Mouse (Mus musculus) gastrocnemius, adult 2 months (tissue): ENCODE results near the gene Pdzd2. TPM values are rescaled to one million over a fixed set of nuclear protein-coding genes. Genes with fewer than 3 reads are reported as not detected.

Experiments
- DNase-seq: peaks from one replicate; pipeline ENCODE4 v3.0.0; 2022
- H3K27ac ChIP-seq: fragments of 200-600 bp; 2 replicates; pipeline ENCODE4 v1.8.1; 2022; ENCODE audit warnings: mild to moderate bottlenecking
- H3K4me3 ChIP-seq: fragments of 200-600 bp; 2 replicates; pipeline ENCODE4 v1.8.1; 2022; ENCODE audit warnings: mild to moderate bottlenecking, moderate library complexity
- CTCF ChIP-seq: fragments of 200-600 bp; IDR thresholded peaks from 2 replicates; pipeline ENCODE4 v1.8.1; 2022; ENCODE audit warnings: antibody characterized with exemption, mild to moderate bottlenecking, moderate library complexity
- intact Hi-C: fragments of 180-260 bp; cut with DNase I; formaldehyde crosslinking; loops from one replicate; pipeline ENCODE4 v1.15.1; 2025
- total RNA-seq, 2 experiments: library from RNA; stranded (reverse); gene quantifications; 2 replicates each; pipeline ENCODE4 v1.2.3; 2021

The Pdzd2 gene
- total RNA-seq, 2 experiments from 2014 or later, result 17.0 to 23.8 TPM

DNA sequence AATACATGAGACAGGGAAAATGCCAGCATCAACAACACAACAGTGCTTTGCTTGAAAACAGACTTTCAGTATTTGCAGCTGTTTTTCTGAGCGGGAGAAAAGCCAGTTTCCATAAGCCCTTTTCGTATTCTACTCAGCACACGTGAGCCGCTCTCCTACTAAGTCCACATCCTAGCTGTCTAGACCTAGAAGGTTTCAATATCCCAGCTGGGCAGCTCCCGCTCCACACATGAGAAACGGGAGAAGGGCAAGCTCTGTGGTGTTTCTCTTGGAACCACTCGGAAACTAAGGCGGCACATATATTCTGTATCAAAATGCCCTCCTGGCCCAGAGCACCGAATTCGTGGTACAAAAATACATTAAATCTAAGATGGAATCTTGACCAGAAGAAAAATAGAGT is 345.0 kb downstream of the Pdzd2 start:
- Histone ChIP-seq H3K4me3 (peak overlapping the region; percentile 52), H3K27ac (peak overlapping the region; percentile 62)
- intact Hi-C loops, result no loop called here
- no peak for TF ChIP-seq CTCF
- no peak for DNase-seq

DNA sequence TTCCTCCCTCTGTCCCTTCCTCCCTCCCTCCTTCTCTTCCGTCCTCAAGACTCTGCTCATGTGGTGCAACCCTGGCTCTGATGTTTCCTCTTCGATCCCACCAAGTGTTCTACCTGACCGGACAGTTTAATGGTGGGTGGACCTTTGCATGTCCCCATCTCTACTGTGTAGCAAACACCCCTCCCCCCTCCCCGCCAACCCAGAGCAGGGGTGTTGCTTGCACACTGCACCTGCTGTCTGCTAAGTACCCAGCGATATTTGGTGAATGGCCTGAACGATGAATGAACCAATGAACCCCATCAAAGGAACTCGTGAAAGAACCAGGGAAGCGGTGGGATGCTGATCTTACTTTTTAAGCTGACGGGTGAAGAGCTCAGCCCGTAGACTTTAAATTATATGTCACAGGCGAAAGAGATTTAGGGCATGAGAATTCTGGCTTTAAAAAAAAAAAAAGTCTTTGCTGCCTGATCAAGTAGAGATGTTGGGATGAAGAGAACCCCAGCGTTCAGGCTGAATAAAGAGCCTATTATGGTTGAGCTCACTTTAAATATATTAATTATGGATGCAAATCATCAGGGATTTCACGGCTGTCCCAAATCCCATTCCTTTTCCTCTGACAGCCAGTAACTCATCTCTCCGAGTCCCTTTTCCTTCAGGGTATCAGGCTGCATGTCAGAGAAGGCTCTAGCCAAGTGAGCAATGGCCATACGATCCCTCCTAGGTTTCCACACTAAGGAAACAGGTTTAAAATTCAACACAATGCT is 350.8 kb downstream of the Pdzd2 start:
- Histone ChIP-seq H3K4me3 (no peak overlapping the region), H3K27ac (no peak overlapping the region)
- intact Hi-C loops, result no loop called here
- no peak for DNase-seq
- TF ChIP-seq CTCF, result no peak

DNA sequence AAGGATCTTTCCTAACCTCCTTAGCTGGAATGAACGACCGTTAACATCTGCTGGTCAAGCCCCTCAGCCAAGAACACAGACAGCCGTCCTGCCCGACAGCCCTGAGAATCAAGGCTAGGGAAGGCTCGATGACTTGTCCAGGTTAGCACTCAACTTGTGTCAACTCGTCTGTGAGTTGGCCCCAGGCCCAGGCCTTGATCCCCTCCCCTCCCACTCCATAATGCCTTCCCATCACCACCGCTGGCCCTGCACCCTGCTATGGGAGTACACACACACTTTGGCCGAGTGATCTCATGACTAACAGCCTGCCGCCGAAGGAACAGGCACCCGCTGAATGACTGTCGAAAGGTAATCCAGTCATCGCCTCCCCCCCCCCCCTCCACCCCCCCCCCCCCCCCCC is 355.0 kb downstream of the Pdzd2 start:
- TF ChIP-seq CTCF, result no peak
- DNase-seq, result no peak
- Histone ChIP-seq H3K4me3 (no peak overlapping the region), H3K27ac (no peak overlapping the region)
- intact Hi-C loops, result loop anchor here (5.0 kb wide), 1 partner anchor 113 kb away; no protein-coding TSS in a partner anchor

DNA sequence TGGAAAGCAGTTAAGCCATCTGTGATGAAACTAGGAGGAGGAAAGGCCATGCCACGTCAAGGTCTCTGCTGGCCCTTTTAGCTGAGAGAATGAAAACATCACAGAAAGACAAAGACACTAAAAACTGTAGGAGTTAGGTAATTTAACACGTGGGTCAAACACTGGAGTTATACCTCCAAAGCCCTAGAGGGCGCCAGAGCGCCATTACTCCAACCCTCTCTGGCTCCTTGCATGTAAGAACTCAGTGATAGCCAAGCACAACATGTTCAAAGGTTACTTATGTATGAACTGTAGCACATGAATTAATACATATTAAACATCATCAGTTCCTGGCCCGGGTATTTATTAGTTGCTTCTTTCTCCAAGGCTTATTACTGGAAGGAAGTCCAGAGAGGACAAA is 359.2 kb downstream of the Pdzd2 start:
- intact Hi-C loops, result loop anchor here (5.0 kb wide), 1 partner anchor 117 kb away; no protein-coding TSS in a partner anchor
- no peak overlapping the region for H3K4me3 ChIP-seq
- no peak overlapping the region for H3K27ac ChIP-seq
- peak; percentile 69 for TF ChIP-seq CTCF
- DNase-seq, result peak; percentile 48

DNA sequence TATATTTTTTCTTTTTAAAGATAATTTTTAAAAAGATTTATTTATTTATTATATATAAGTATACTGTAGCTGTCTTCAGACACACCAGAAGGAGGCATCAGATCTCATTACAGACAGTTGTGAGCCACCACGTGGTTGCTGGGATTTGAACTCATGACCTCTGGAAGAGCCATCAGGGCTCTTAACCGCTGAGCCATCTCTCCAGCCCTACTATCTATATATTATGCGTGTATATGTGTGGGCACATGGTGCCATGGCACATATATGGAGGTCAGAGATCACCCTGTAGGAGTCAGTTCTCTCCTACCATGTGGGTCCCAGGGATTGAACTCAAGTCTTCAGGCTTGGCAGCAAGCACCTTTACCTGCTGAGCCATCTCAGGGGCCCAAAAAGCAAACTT is 359.7 kb downstream of the Pdzd2 start:
- TF ChIP-seq CTCF, result no peak
- Histone ChIP-seq H3K27ac (no peak overlapping the region), H3K4me3 (no peak overlapping the region)
- intact Hi-C loops, result loop anchor here (5.0 kb wide), 1 partner anchor 117 kb away; no protein-coding TSS in a partner anchor
- DNase-seq, result no peak

DNA sequence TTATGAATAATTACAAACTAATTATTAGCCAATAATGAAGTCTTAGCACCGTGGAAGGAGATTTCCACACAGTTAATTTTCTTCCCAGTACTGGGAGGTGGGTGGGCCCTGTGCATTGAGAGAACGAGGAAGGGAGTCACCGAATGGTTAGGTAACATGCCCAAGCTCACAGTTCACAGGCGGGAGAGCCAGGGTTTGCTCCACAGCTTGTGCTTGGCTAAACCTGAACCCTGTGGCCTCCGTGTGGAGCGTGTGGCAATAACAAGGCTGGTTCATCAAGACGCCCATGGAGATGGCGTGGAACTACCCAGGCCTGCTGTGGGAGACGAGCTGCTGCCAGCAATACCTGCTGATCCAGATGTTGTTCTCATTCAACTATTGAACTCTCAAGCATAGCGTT is 361.9 kb downstream of the Pdzd2 start:
- TF ChIP-seq CTCF, result no peak
- intact Hi-C loops, result no loop called here
- no peak for DNase-seq
- Histone ChIP-seq H3K4me3 (no peak overlapping the region), H3K27ac (no peak overlapping the region)

DNA sequence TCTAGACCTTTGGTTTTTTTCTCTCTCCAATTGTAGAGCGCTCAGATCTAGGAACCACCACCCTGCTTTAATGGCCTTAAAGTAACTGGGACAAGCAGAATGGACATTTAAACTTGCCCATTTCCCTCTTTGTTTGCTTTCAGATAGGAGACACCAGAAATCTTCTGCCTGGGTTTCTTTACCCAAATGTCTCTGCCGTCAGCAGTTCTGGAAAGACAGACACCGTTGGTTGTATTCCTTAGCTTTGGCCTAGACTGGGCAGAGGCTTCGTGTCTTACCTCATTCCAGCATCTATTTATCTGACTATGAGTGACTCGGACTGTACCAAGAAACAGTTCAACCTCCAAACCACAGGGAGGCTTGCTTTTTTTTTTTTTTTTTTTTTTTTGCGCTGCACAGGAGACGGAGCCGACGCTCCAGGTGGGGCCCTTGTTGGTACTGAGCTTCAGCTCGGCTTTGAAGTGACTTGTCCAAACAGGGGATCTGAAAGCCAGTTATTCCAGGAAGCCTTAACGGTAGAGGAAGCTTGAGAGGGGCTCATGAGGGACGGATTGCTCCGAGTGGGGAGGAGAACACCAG is 363.1 kb downstream of the Pdzd2 start:
- no peak for DNase-seq
- intact Hi-C loops, result no loop called here
- Histone ChIP-seq H3K27ac (peak overlapping the region; percentile 17; the same call in 1 of the 2 replicates), H3K4me3 (no peak overlapping the region)
- no peak for TF ChIP-seq CTCF

DNA sequence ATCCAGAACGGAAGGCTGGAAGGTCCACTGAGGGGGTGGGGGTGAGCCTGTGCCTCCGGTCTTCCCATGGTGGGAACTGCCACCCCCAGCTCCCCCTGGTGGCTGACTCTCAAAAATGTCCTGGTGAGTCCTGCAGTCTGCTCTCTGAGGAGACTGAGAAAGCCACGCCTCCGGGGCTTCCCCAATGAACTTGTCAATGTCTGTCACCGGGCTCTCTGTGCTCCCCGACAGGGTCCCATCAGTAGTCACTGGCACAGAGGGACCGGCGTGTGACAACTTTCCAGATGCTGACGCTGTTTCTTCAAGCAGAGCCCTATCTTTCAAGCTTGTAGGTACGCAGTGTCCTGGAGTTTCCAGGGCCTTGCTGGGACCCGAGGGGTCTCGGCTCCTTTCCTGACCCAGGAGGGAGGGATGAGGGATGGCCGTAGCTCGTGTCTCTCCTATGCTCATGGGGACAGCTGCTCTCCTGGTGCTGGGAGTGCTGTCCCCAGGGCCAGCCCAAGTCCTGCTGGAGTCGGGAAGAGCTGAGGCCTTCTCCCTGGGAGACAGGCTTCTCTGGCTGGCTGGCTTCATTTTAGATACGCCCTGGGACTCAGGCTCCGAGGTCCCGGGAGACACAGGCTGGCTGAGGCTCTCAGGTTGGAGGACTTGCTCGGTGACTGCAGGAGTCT is 363.9 kb downstream of the Pdzd2 start:
- H3K27ac ChIP-seq, result peak overlapping the region; percentile 76
- peak overlapping the region; percentile 57 for H3K4me3 ChIP-seq
- peak; percentile 83 for TF ChIP-seq CTCF
- DNase-seq, result peak; percentile 89
- intact Hi-C loops, result no loop called here

DNA sequence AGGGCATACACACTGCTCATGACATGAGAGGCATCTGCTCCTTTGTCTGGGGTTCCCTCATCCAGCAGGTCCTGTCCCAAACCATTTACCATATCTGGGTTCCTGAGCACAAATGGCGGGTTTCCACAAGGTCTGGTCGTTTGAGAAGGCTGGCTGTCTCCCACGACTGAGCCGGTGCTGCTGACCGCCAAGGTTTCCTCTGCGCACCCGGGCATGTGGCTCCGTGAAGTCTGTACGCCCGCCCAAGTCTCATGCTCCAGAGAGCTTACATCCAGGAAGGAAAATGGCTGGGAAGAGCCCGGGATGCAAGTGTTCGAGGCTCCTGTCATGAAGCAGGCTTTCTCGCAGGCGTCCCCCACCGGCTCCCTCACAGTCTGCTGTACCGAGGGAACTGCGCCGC is 364.8 kb downstream of the Pdzd2 start:
- DNase-seq, result peak; percentile 55
- peak overlapping the region; percentile 57 for H3K4me3 ChIP-seq
- intact Hi-C loops, result no loop called here
- peak overlapping the region; percentile 76 for H3K27ac ChIP-seq
- TF ChIP-seq CTCF, result no peak

DNA sequence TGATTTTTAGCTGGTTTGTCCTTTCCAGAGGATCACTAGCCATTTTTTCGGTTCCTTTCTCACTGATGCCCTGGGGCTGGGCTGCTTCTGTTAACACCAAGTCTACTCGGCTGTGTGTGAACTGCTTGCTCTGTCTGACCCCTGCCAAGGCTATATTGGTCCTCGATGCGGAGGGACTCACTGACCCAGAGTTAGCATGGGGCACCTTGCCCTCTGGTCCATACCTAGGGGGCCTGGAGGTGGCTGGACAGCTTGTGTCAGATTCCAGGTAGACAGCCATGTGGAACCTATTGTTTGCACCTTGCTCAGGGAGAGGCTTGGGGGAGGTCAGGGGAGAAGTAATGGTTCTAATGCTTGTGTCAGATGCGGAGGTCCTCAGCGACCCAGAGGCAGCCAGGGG is 365.8 kb downstream of the Pdzd2 start:
- TF ChIP-seq CTCF, result no peak
- H3K4me3 ChIP-seq, result no peak overlapping the region
- DNase-seq, result no peak
- intact Hi-C loops, result loop anchor here (2.0 kb wide), 1 partner anchor 423 kb away; no protein-coding TSS in a partner anchor
- H3K27ac ChIP-seq, result peak overlapping the region; percentile 76

DNA sequence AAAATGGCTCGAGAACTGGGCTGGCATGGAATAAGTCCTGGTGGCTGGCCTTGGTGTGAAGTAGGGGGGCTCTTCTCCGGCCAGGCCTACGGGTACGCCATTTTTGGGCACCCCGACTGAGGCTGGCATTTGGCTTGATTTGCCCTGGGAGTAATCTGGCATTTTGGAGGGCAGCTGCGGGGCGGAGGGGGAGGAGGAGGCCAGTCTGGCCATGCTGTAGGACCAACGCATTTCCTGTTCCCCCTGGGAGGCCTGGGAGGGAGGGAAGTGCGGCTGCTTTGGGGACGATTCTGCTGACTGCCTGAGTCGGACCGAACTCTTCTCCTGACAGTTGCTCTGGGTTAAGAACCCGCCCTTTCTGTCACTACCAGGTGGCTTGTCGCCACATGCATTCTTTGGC is 366.2 kb downstream of the Pdzd2 start:
- peak; percentile 43 for DNase-seq
- intact Hi-C loops, result loop anchor here (2.0 kb wide), 1 partner anchor 423 kb away; no protein-coding TSS in a partner anchor
- Histone ChIP-seq H3K27ac (peak overlapping the region; percentile 76; the same call in 1 of the 2 replicates), H3K4me3 (no peak overlapping the region)
- TF ChIP-seq CTCF, result no peak

- peak; percentile 77 for DNase-seq
- TF ChIP-seq CTCF, result peak; percentile 78
- intact Hi-C loops, result loop anchor here (1.0 kb wide), 1 partner anchor 206 kb away; no protein-coding TSS in a partner anchor
- no peak overlapping the region; the same call in 1 of the 2 replicates for H3K27ac ChIP-seq
- H3K4me3 ChIP-seq, result no peak overlapping the region
Observed at GRCm38 (mm10) chr15:12371183-12371582, 368.5 kb downstream of the Pdzd2 start.

DNA sequence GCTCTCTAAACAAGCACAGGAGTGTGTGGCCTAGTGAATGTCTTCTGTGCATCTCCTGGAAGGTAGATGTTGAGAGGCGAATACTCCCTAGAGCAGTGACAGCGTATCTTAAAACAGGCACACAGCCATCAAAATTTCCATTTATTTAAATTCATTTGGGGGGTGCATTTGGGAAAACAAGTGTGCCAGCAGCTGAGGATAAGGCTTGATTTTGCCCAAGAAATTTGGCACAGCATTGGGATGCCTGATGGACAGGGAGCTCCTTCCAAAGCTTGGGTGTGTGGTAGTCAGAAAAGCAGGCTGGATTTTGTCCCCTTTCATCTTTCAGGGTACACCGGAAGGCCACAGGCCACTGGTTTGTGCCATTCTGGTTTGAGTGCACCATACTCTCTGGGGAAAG is 369.6 kb downstream of the Pdzd2 start:
- Histone ChIP-seq H3K27ac (no peak overlapping the region), H3K4me3 (no peak overlapping the region)
- intact Hi-C loops, result no loop called here
- DNase-seq, result no peak
- TF ChIP-seq CTCF, result no peak
